Mouse (Mus musculus) myocyte (in vitro differentiated cells): ENCODE data around the gene Zc3h18. TPM values are rescaled to one million over a fixed set of nuclear protein-coding genes. Genes with fewer than 3 reads are reported as not detected.

Source experiments
- H3K27me3 ChIP-seq: one replicate; pipeline ENCODE4 v1.6.1; 2011; ENCODE audit not compliant: control insufficient read depth, insufficient read depth, insufficient read length
- H3K36me3 ChIP-seq: one replicate; pipeline ENCODE4 v1.6.1; 2011; ENCODE audit not compliant: control insufficient read depth, insufficient read depth
- H3K4me2 ChIP-seq: one replicate; pipeline ENCODE4 v1.6.1; 2011; ENCODE audit warnings: low read depth, control low read depth
- H3K4me3 ChIP-seq: one replicate; pipeline ENCODE4 v1.5.1; 2011; ENCODE audit warnings: mild to moderate bottlenecking, control low read depth, moderate library complexity
- H3K79me2 ChIP-seq: one replicate; pipeline ENCODE4 v1.6.1; 2011; ENCODE audit not compliant: control insufficient read depth, insufficient read depth
- H3ac ChIP-seq: one replicate; pipeline ENCODE4 v1.6.1; 2011; ENCODE audit not compliant: control insufficient read depth, insufficient read length
- CEBPB ChIP-seq: IDR thresholded peaks from 2 replicates; pipeline ENCODE4 v1.6.1; 2011; ENCODE audit warnings: mild to moderate bottlenecking, moderate library complexity; ENCODE audit not compliant: poor library complexity, insufficient read depth, severe bottlenecking
- E2F4 ChIP-seq: IDR thresholded peaks from one replicate; pipeline ENCODE4 v1.6.1; 2011; ENCODE audit warnings: mild to moderate bottlenecking, control low read depth, moderate library complexity; ENCODE audit not compliant: insufficient read depth
- MAX ChIP-seq: IDR thresholded peaks from one replicate; pipeline ENCODE4 v1.6.1; 2011; ENCODE audit warnings: low read depth, mild to moderate bottlenecking, control low read depth
- MYOD1 ChIP-seq, 3 experiments: IDR thresholded peaks; one replicate each; pipeline ENCODE4 v1.6.1; 2011; ENCODE audit warnings: control low read depth in 2 of 3, low read depth in 2 of 3, mild to moderate bottlenecking in 2 of 3, moderate library complexity in 1 of 3; ENCODE audit not compliant: insufficient read length in 2 of 3, control insufficient read depth in 1 of 3
- MYOG ChIP-seq, 3 experiments: IDR thresholded peaks; one replicate each; pipeline ENCODE4 v1.6.1; 2011; ENCODE audit warnings: control low read depth in 2 of 3, low read depth in 2 of 3, mild to moderate bottlenecking in 2 of 3; ENCODE audit not compliant: insufficient read length in 2 of 3, control insufficient read depth in 1 of 3, insufficient read depth in 1 of 3
- POLR2A ChIP-seq: IDR thresholded peaks from one replicate; pipeline ENCODE4 v1.6.1; 2011; ENCODE audit warnings: low read depth, mild to moderate bottlenecking, control low read depth, moderate library complexity; ENCODE audit not compliant: insufficient read length
- POLR2AphosphoS2 ChIP-seq: IDR thresholded peaks from one replicate; pipeline ENCODE4 v1.6.1; 2011; ENCODE audit warnings: low read depth, control low read depth; ENCODE audit not compliant: insufficient read length
- REST ChIP-seq: IDR thresholded peaks from one replicate; pipeline ENCODE4 v1.6.1; 2011; ENCODE audit warnings: mild to moderate bottlenecking, control low read depth, moderate library complexity; ENCODE audit not compliant: insufficient read depth, insufficient read length
- SRF ChIP-seq: IDR thresholded peaks from one replicate; pipeline ENCODE4 v1.6.1; 2011; ENCODE audit warnings: low read depth; ENCODE audit not compliant: control insufficient read depth, insufficient read length
- TCF12 ChIP-seq: IDR thresholded peaks from one replicate; pipeline ENCODE4 v1.6.1; 2011; ENCODE audit warnings: mild to moderate bottlenecking, control low read depth; ENCODE audit not compliant: poor library complexity, insufficient read depth, severe bottlenecking
- TCF3 ChIP-seq: IDR thresholded peaks from one replicate; pipeline ENCODE4 v1.6.1; 2011; ENCODE audit warnings: low read depth, control low read depth; ENCODE audit not compliant: insufficient read length
- USF1 ChIP-seq: IDR thresholded peaks from one replicate; pipeline ENCODE4 v1.6.1; 2011; ENCODE audit warnings: low read depth, mild to moderate bottlenecking, control low read depth, moderate library complexity
- polyA plus RNA-seq: library from polyadenylated mRNA; unstranded; fragments of >200 nt; fragmentation: generic; extraction: Trizol; gene quantifications from one replicate; pipeline ENCODE4 v1.2.1, GENCODE M21; 2012; ENCODE audit warnings: missing spikeins

Gene Zc3h18
- polyA plus RNA-seq, 1 experiment: 28.8 TPM

GRCm38 (mm10) chr8:122338852-122339251 is 37.6 kb upstream of the Zc3h18 start:
- TF ChIP-seq MYOG (IDR thresholded peaks at IDR 0.05; ENCODE audit: control insufficient read depth in 1 of 3, insufficient read depth in 1 of 3, insufficient read length in 2 of 3, low read depth in 2 of 3) (no peak), TCF12 (no peak), POLR2A (no peak), USF1 (no peak), REST (no peak), MYOD1 (IDR thresholded peaks at IDR 0.05; ENCODE audit: control insufficient read depth in 1 of 3, insufficient read length in 2 of 3, low read depth in 2 of 3) (no peak), SRF (no peak), CEBPB (no peak), E2F4 (no peak), POLR2AphosphoS2 (no peak), MAX (no peak), TCF3 (no peak)
- no peaks in the 10 kb centered on the region for H3K79me2 ChIP-seq
- H3K4me3 ChIP-seq: no peak overlapping the region
- no peaks in the 10 kb centered on the region for H3K27me3 ChIP-seq
- H3K36me3 ChIP-seq: no peaks in the 10 kb centered on the region
- no peak overlapping the region for H3K4me2 ChIP-seq
- H3ac ChIP-seq: no peak overlapping the region

GRCm38 (mm10) chr8:122340761-122341160 is 35.6 kb upstream of the Zc3h18 start:
- Histone ChIP-seq H3K79me2 (no peaks in the 10 kb centered on the region), H3K4me2 (no peak overlapping the region), H3K4me3 (no peak overlapping the region), H3K27me3 (no peaks in the 10 kb centered on the region), H3ac (no peak overlapping the region), H3K36me3 (no peaks in the 10 kb centered on the region)
- no peak for TF ChIP-seq MAX
- TF ChIP-seq POLR2AphosphoS2: no peak
- TF ChIP-seq E2F4: no peak

GRCm38 (mm10) chr8:122341790-122342189 is 34.6 kb upstream of the Zc3h18 start:
- TF ChIP-seq REST (no peak), TCF3 (no peak), USF1 (no peak), CEBPB (no peak), MAX (no peak), E2F4 (no peak), MYOD1 (IDR thresholded peaks at IDR 0.05; ENCODE audit: control insufficient read depth in 1 of 3, insufficient read length in 2 of 3, low read depth in 2 of 3) (no peak), SRF (no peak), POLR2AphosphoS2 (no peak), TCF12 (no peak), MYOG (IDR thresholded peaks at IDR 0.05; ENCODE audit: control insufficient read depth in 1 of 3, insufficient read depth in 1 of 3, insufficient read length in 2 of 3, low read depth in 2 of 3) (no peak), POLR2A (no peak)
- no peaks in the 10 kb centered on the region for H3K79me2 ChIP-seq
- peak overlapping the region; percentile 97 for H3K4me2 ChIP-seq
- H3K4me3 ChIP-seq: no peak overlapping the region
- H3K36me3 ChIP-seq: no peaks in the 10 kb centered on the region
- H3K27me3 ChIP-seq: no peaks in the 10 kb centered on the region
- H3ac ChIP-seq: no peak overlapping the region

GRCm38 (mm10) chr8:122342362-122342761 is 34.0 kb upstream of the Zc3h18 start:
- Histone ChIP-seq H3K79me2 (no peaks in the 10 kb centered on the region), H3K27me3 (no peaks in the 10 kb centered on the region), H3K4me2 (peak overlapping the region; percentile 97), H3K36me3 (no peaks in the 10 kb centered on the region), H3K4me3 (no peak overlapping the region), H3ac (no peak overlapping the region)
- TF ChIP-seq MYOD1 (IDR thresholded peaks at IDR 0.05; ENCODE audit: control insufficient read depth in 1 of 3, insufficient read length in 2 of 3, low read depth in 2 of 3) (peak in 2 of 3 experiments; percentile 38 to 61), POLR2A (no peak), E2F4 (no peak), REST (no peak), USF1 (no peak), TCF12 (peak; percentile 43), MYOG (IDR thresholded peaks at IDR 0.05; ENCODE audit: control insufficient read depth in 1 of 3, insufficient read depth in 1 of 3, insufficient read length in 2 of 3, low read depth in 2 of 3) (peak in 1 of 3 experiments; percentile 70)

DNA sequence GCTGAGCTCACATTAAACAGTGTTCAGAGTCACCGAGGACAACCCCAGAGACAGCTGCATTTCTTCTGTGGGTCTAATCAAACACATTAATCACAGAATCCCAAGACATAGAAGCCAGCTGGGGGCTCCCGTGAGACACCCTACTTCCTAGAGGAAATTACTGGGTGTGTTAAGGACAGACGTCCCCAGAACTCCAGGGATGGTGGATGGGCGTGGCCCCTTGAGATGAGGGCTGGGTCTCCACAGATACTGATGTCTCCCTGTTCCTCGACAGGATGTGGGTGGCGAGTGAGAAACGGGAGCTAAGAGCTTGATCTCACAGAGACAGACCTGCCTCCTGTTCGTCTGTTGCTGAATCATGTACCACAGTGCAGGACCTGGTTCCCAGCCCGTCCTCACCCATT is 33.6 kb upstream of the Zc3h18 start:
- Histone ChIP-seq H3K36me3 (no peaks in the 10 kb centered on the region), H3K4me3 (peak overlapping the region; percentile 17), H3ac (no peak overlapping the region), H3K27me3 (no peaks in the 10 kb centered on the region), H3K4me2 (peak overlapping the region; percentile 97), H3K79me2 (no peaks in the 10 kb centered on the region)
- TF ChIP-seq MYOD1 (IDR thresholded peaks at IDR 0.05; ENCODE audit: control insufficient read depth in 1 of 3, insufficient read length in 2 of 3, low read depth in 2 of 3) (peak; percentile 28 to 73 (median 47)), SRF (no peak), POLR2A (peak; percentile 52), POLR2AphosphoS2 (peak; percentile 78)

GRCm38 (mm10) chr8:122343341-122343740 is 33.1 kb upstream of the Zc3h18 start:
- peak overlapping the region; percentile 17 for H3K4me3 ChIP-seq
- TF ChIP-seq REST (no peak), POLR2AphosphoS2 (no peak), E2F4 (no peak), CEBPB (no peak), MYOD1 (IDR thresholded peaks at IDR 0.05; ENCODE audit: control insufficient read depth in 1 of 3, insufficient read length in 2 of 3, low read depth in 2 of 3) (no peak), TCF12 (no peak), USF1 (no peak), SRF (no peak), MYOG (IDR thresholded peaks at IDR 0.05; ENCODE audit: control insufficient read depth in 1 of 3, insufficient read depth in 1 of 3, insufficient read length in 2 of 3, low read depth in 2 of 3) (no peak), TCF3 (no peak), MAX (no peak), POLR2A (no peak)

More at GRCm38 (mm10) chr8:122343341-122343740, 33.1 kb upstream of the Zc3h18 start:
- H3K27me3 ChIP-seq: no peaks in the 10 kb centered on the region
- no peaks in the 10 kb centered on the region for H3K79me2 ChIP-seq
- H3ac ChIP-seq: no peak overlapping the region
- H3K36me3 ChIP-seq: no peaks in the 10 kb centered on the region
- H3K4me2 ChIP-seq: peak overlapping the region; percentile 97
